Comparison of ENCODE assay signal across 15 mouse cellular contexts in genomic region chr2:107968526-107968925, GRCm38 (mm10).
DNase-seq lines count a peak whose midpoint lies in the region; ATAC-seq and TF ChIP-seq lines count a peak whose summit lies in the region.
"Had no signal": no experiment of that assay in that cellular context is flagged by ENCODE, and none has a peak within 500 bp of the region (broad histone marks: within the 10 kb centered on the region; RNA-seq: fewer than 3 reads in every experiment).

No protein-coding gene starts in this region.

- H3K27ac ChIP-seq in kidney, postnatal 0 days, result no peak overlapping the region
- H3K27ac ChIP-seq in kidney, embryonic 15.5 days, result no peak overlapping the region
- H3K27ac ChIP-seq: liver, embryonic 15.5 days; neural tube, embryonic 15.5 days had no signal

- H3K27me3 ChIP-seq in kidney, postnatal 0 days (ENCODE audit: insufficient read depth, low read length), result no peaks in the 10 kb centered on the region
- no peaks in the 10 kb centered on the region for H3K27me3 ChIP-seq in kidney, embryonic 15.5 days
- H3K27me3 ChIP-seq: liver, embryonic 15.5 days; neural tube, embryonic 15.5 days had no signal

- WGBS in kidney, postnatal 0 days, result 56% methylated on average over 2 of the region's 2 CpGs
- 74% methylated on average over 2 of the region's 2 CpGs for WGBS in kidney, embryonic 15.5 days

- no peak for ATAC-seq in kidney, postnatal 0 days (replicated peaks; ENCODE audit: low FRiP score, low read depth)
- ATAC-seq in kidney, embryonic 15.5 days (replicated peaks; ENCODE audit: low FRiP score), result no peak

- TF ChIP-seq CTCF in kidney, postnatal 0 days (IDR thresholded peaks at IDR 0.05; ENCODE audit: low read depth), result peak; percentile 34; the same call in 1 of the 2 replicates

- H3K4me1 ChIP-seq in kidney, postnatal 0 days (replicated peaks; ENCODE audit: insufficient read depth, low read length), result no peaks in the 10 kb centered on the region
- H3K4me1 ChIP-seq in kidney, embryonic 15.5 days, result no peaks in the 10 kb centered on the region
- H3K4me1 ChIP-seq: liver, embryonic 15.5 days; neural tube, embryonic 15.5 days had no signal

- no peak for DNase-seq in kidney, postnatal 0 days (ENCODE audit: low spot score)
- DNase-seq in 416B (ENCODE audit: low read depth) (peak; percentile 32), NIH3T3 (ENCODE audit: low read depth) (peak; percentile 77)
- peak; percentile 20 for DNase-seq in forelimb bud, embryonic 11.5 days (ENCODE audit: low read depth, low spot score)
- no peak for DNase-seq in cerebellum, postnatal 14 days
- no peak for DNase-seq in gastrocnemius, postnatal 4 days (ENCODE audit: low spot score in 2 of 2)
- no peak for DNase-seq in yolk sac, embryonic 10.5 days (ENCODE audit: low spot score)
- DNase-seq: adrenal gland, adult 8-10 months; cerebellum, adult 11-12 months; gastrocnemius, postnatal 10 days; kidney, adult 2 months; right cerebral cortex, postnatal 4 days had no signal

- H3K36me3 ChIP-seq in kidney, postnatal 0 days (ENCODE audit: insufficient read depth, low read length), result no peaks in the 10 kb centered on the region
- no peaks in the 10 kb centered on the region for H3K36me3 ChIP-seq in kidney, embryonic 15.5 days
- H3K36me3 ChIP-seq: liver, embryonic 15.5 days; neural tube, embryonic 15.5 days had no signal

- H3K4me2 ChIP-seq in kidney, postnatal 0 days (ENCODE audit: low read length), result no peak overlapping the region
- no peak overlapping the region for H3K4me2 ChIP-seq in kidney, embryonic 15.5 days
- H3K4me2 ChIP-seq: liver, embryonic 15.5 days; neural tube, embryonic 15.5 days had no signal

- H3K4me3 ChIP-seq in kidney, postnatal 0 days (replicated peaks; ENCODE audit: low read depth, low read length), result no peak overlapping the region
- H3K4me3 ChIP-seq in kidney, embryonic 15.5 days (replicated peaks), result no peak overlapping the region
- H3K4me3 ChIP-seq: liver, embryonic 15.5 days; neural tube, embryonic 15.5 days had no signal

- no peaks in the 10 kb centered on the region for H3K9me3 ChIP-seq in kidney, postnatal 0 days (replicated peaks; ENCODE audit: low read length)
- no peaks in the 10 kb centered on the region for H3K9me3 ChIP-seq in kidney, embryonic 15.5 days (replicated peaks)
- H3K9me3 ChIP-seq: liver, embryonic 15.5 days; neural tube, embryonic 15.5 days had no signal

- no peak overlapping the region for H3K9ac ChIP-seq in kidney, postnatal 0 days (ENCODE audit: low read depth, low read length)
- H3K9ac ChIP-seq in kidney, embryonic 15.5 days, result no peak overlapping the region
- H3K9ac ChIP-seq: liver, embryonic 15.5 days; neural tube, embryonic 15.5 days had no signal

Comparison
In these comparisons a context has a peak if more than half of its experiments do, and no peak if none do; other contexts are left out.
1. DNase-seq: peak in 416B (single experiment), NIH3T3 (single experiment) and forelimb bud, embryonic 11.5 days (single experiment); none in kidney, postnatal 0 days (single experiment), cerebellum, postnatal 14 days (0 of 2), gastrocnemius, postnatal 4 days (0 of 2) and yolk sac, embryonic 10.5 days (single experiment).